Mouse (Mus musculus): Measurements from ENCODE around the gene Sall1. TPM values are rescaled to one million over a fixed set of nuclear protein-coding genes. Genes with fewer than 3 reads are reported as not detected.

The Sall1 gene
- total RNA-seq, 2 experiments from 2014 or later: 5.0 to 6.3 TPM

GRCm38 (mm10) chr8:88991176-88991575, 52.8 kb downstream of the Sall1 start:
- DNase-seq: no peak

GRCm38 (mm10) chr8:88989002-88989401, 55.0 kb downstream of the Sall1 start:
- no peak for DNase-seq

GRCm38 (mm10) chr8:88983468-88983867, 60.5 kb downstream of the Sall1 start:
- no peak for DNase-seq

Small RNA genes lying within 50 kb of the gene (microRNA-seq; reads per million reads assigned to microRNA genes)
- gene Mir8110: 0 reads per million in 2 experiments

Measured in heart, postnatal 4 days (tissue).